Mouse (Mus musculus) left cerebral cortex, adult 18-20 months (tissue): Measurements from ENCODE around the gene Elp4. TPM values are rescaled to one million over a fixed set of nuclear protein-coding genes. Genes with fewer than 3 reads are reported as not detected.

Experiments
- DNase-seq, 2 experiments: peaks; one replicate each; pipeline ENCODE4 v3.0.0; 2021 to 2022; ENCODE audit warnings: low spot score in 2 of 2, mixed read lengths in 1 of 2
- total RNA-seq, 2 experiments: library from RNA; stranded (reverse); gene quantifications; 2 replicates each; pipeline ENCODE4 v1.2.3; 2021

The Elp4 gene
- total RNA-seq, 2 experiments from 2014 or later, result 18.5 to 22.5 TPM

GRCm38 (mm10) chr2:105672596-105672960 lies 231.8 kb downstream of the Elp4 start:
- DNase-seq, result no peak

DNA sequence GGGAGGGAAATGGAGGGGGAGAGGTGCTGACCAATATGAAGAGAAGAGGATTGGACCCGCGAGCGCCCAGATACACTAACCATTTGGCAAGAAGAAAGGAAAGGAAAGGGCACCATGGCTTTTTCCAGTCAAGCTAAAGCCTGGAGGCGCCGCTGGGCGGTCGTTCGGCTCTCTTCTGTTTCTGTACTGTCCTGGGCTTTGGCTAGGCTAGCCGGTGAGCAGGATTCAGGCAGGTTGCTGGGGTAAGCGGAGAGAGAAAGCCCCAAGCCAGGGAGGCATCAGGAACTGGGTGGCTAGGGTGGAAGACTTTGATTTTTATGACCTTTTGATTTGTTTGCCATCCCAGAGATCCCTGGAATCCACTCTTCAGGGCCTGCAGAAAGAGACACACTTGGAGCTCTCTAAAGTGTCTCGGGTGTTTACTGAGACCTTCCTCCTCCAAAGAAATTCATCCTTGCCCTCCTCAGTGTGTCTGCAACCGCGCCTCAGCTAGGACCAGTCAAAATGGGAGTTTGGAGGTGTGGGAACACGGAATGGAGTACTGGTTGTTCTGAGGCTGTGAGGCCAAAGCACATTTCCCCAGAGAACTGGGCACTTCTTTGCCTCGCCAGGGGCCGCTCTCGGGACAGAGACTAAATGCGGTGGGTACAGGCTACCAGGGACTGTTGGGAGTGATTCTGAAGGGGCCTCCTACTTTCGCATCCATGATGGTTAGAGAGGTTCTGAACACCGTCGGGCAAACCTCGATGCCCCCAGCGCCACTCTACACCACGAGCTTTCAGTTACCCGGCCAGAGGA lies 232.4 kb downstream of the Elp4 start:
- DNase-seq, result no peak

DNA sequence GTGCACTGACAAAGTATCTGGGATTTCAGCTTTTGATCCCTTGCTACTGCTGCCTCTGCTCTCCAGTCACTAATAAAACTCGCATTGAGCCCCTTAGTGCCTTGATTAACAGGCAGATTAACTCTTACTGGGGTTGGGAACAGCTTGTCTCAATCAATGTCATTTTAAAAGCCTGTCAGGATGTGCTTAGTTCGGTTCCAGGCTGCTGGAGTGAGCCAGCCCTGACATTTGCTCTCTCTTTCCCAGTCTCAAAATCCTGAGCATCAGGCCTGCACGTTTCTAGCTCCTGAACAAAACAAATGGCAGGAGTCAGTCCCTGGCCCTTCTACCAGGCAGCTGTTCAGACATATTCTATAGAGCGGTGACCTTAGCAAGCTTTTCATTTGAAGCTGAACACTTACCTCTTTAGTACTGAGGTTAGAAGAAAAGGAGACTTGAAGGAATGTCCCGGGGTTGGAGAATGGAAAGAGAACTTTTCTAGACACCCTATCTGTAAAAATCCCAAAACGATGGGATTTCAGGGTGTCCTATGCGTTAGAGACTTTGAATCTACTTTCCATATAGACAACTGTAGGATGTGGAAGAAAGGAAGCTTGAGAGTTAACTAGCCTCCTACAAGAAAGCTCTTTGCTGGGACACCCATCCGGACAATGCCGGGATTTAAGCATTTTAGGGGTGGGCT lies 233.1 kb downstream of the Elp4 start:
- no peak for DNase-seq

- DNase-seq, result no peak
These were observed 233.7 kb downstream of the Elp4 start for GRCm38 (mm10) chr2:105670731-105671095.

GRCm38 (mm10) chr2:105669881-105670730 lies 234.3 kb downstream of the Elp4 start:
- DNase-seq, result no peak

GRCm38 (mm10) chr2:105669371-105669861 lies 234.9 kb downstream of the Elp4 start:
- no peak for DNase-seq

DNA sequence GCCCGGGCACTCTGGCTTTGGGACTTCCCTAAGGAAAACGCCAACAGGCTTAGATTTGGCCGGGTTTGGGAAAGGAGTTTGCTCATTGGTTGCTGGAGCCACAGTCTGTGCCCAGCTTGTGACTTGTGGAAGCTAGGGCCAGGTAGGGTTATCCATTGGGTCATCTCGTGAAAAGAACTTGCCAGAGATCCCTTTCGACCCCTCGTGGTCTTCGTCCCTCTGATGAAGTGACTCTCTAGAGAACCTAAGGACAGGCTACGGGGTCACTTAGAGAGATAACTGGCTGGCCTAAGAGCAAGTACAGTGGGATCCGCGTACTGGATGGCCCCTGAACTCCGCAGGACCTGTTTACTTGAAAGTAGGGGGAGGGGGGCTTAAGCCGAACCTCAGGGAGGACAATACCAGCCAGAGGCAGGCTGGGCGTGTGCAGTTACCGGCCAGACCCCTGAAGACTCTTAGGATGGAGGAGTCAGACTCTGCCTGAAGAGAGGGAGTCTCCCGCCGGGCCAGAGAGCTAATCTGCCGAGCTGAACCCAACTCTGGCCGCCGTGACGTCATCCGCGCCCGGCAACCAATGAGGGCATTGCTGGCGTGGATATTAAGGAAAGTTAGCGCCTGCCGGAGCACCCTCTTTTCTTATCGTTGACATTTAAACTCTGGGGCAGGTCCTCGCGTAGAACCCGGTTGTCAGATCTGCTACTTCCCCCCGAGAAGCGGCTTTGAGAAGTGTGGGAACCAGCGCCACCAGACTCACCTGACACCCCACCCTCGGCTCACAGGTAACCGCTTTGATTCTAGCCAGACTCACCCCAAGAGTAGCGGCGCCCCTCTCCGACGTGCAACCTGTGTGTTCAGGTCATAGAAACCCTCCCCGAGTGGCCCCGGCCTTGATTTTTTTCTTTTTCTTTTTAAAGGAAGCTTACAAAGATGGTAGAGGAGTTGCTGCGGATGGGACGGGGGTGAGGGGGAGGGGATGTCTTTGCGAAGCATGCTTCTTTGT lies 235.8 kb downstream of the Elp4 start, which contains the start of gene Pax6:
Gene Pax6 (plus strand): TSS at position 630 of the 1,000 bp plus-strand sequence.
- no peak for DNase-seq

GRCm38 (mm10) chr2:105667626-105667950 lies 236.8 kb downstream of the Elp4 start:
- DNase-seq, result no peak

- DNase-seq, result no peak
These were observed 237.4 kb downstream of the Elp4 start for GRCm38 (mm10) chr2:105666763-105667625.

- DNase-seq, result no peak
These were observed 238.0 kb downstream of the Elp4 start for GRCm38 (mm10) chr2:105666331-105666730.

DNA sequence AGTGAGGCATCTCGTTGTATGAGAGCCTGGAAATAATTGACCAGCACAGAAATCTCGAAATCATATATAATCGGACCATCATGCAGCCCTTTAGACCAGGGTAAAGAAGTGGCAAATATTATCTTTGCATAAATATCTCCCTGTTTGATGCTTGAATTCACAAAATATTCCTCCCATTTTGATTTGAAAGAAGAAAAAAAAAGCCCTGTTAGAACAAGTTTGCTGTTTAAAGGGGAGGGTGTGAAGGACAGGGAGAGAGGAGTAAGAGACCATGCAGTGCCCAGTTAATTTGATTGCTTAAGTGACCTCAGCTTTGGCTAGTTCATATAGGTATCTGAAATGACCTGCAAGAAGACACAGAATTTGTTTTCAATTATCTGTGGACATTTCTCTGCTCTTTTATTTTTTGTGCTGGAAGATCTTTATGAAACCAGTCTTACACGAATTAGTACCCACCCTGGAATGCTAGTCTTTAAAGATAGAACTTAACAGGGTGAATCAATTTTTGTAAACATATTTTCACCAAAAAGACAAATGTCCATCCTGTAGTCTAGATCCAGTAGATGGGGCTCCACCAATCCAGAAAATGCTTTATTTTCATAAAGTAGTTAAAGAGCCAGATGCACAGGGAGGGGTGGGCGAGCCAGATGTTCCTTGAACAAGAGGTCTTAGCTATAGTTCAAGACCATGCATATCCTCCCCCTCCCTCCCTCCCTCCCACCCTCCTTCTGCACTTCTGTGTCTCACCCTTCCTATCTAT lies 238.7 kb downstream of the Elp4 start:
- no peak for DNase-seq

DNA sequence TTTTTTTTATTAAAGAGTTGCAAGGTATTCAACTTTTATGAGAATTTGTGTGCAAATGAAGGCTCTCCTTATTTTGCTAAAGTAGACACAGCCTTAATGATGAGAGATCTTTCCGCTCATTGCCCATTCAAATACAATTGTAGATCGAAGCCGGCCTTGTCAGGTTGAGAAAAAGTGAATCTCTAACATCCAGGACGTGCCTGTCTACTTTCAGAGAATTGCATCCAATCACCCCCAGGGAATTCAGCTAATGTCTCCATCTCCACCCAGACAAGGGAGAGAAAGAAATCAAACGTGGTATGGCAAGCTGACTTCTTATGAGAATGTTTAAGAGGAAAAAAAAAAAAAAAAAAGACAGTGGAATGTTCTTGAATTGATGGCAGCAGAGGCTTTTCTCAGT lies 239.4 kb downstream of the Elp4 start:
- DNase-seq, result no peak

DNA sequence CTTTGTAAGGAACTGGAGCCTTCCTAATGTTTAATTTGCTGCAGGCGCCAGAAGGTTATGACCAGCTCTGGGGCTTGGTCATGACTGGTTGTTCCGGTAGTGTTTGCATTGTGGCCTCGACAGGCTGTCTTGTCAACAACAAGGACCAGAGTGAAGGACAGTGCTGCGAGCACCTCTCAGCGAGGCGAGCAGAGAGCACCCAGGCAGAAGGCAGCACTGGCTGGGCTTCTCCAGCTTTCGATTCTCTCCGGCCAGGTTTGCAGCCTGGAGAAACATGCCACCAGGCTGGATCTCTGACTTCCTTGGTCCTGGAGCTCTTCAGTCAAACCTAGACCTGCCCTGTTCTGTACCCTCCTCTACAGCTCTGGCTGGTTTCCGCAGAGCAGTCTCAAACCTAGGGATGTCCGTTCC lies 241.3 kb downstream of the Elp4 start:
- DNase-seq, result no peak

DNA sequence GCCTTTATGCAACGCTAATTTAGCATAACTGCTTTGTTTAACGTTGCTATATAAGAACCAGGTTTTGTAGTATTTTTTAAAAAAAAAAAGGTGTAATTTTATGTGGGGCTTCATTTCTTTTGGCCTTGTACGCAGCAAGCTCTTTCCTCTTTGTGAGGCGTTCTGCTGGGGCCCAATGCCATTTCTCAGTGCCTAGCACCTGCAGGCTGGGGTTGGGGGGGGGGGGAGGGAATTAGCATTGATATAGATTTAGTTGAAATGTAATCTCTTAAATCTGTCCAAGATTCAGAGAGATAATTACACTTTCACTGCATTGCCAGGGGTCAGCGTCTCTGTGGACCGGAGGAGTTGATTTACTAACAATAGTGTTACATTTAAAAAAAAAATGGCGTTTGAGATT lies 241.8 kb downstream of the Elp4 start:
- no peak for DNase-seq

DNA sequence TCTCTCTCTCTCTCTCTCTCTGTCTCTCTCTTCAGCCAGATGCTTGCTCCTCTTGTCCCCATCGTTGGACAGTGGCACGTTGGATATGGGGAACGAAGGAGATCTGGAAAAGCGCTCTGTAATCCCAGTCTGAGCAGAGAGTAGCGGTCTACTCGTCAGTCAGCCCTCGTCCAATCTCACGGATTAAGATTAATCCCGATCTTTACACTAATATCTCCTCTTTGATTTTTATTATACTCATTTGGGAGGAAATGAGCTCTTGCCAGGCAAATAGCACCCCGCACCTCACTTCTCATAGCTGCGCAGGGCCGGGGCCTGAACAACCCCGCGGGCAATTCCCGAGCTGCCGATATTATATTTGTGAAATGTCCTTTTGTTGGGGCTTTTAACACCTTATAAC lies 242.2 kb downstream of the Elp4 start:
- no peak for DNase-seq

GRCm38 (mm10) chr2:105661623-105662066 lies 242.7 kb downstream of the Elp4 start:
- DNase-seq, result no peak

DNA sequence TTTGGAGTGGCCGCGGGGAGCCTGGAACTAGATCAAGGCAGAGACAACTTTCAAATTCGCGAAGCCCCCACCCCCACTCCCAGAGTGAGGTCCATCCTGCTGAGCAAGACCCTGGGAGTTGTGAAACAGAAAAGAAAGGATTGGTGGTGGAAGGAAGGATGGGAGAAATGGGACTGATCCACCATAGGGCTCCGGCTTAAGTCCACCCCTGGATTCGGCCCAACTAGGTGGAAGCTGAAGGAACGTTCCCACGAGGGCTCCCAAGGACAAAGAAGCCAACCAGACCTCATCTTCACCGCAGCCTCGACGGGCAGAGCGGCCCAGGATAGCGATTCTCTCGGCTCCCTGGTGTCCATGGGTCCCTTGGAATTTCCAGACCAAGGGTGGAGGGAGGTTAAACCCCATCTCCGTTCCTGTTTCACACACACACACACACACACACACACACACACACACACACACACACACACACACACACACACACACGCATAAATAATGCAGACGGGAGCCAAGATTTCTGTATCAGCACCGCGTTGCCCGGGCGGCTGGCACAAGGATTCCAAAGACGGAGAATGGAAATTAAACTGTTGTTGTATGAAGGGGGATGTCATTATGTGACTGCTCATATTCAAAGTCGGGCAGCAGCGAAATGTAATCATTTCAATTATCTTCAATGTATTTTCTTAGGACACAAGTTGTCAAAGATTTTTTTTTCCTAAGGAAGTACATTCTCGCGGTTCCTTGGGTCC lies 243.3 kb downstream of the Elp4 start:
- no peak for DNase-seq
